Mouse (Mus musculus): ENCODE measurements around the gene Wnt5b. TPM values are rescaled to one million over a fixed set of nuclear protein-coding genes. Genes with fewer than 3 reads are reported as not detected.

The Wnt5b gene
- total RNA-seq (2021) = 1 to 10 TPM; 2.0 TPM
- long read RNA-seq, experiment 1, partial matches to known transcripts = 0 of 9 reads
- long read RNA-seq, experiment 1, other reads (novel, unspliced or antisense) = 5 of 9 reads
- long read RNA-seq, experiment 2, transcript Wnt5b-204 (5 exons, 2,371 nt) = major isoform, 6 of 14 reads
- long read RNA-seq, experiment 2, partial matches to known transcripts = 0 of 14 reads
- long read RNA-seq, experiment 2, other reads (novel, unspliced or antisense) = 8 of 14 reads

GRCm38 (mm10) chr6:119543803-119544517 lies at the start of gene Wnt5b:
Gene Wnt5b, minus strand, starts transcription at chr6:119544347.
- peak within 1 kb of the TSS; percentile 57 for H3K4me3 ChIP-seq
- no peak for TF ChIP-seq CTCF (conservative IDR thresholded peaks at IDR 0.05)
- no peak for DNase-seq (ENCODE audit: low spot score in 2 of 2)
- H3K27ac ChIP-seq = no peak within 1 kb of the TSS

GRCm38 (mm10) chr6:119590872-119591271 lies 46.7 kb upstream of the Wnt5b start:
- Histone ChIP-seq H3K27ac (no peak overlapping the region), H3K4me3 (no peak overlapping the region)
- no peak for DNase-seq (ENCODE audit: low spot score in 2 of 2)
- TF ChIP-seq CTCF (conservative IDR thresholded peaks at IDR 0.05) = no peak

GRCm38 (mm10) chr6:119587897-119588296 lies 43.8 kb upstream of the Wnt5b start:
- TF ChIP-seq CTCF (conservative IDR thresholded peaks at IDR 0.05) = no peak
- no peak for DNase-seq (ENCODE audit: low spot score in 2 of 2)
- no peak overlapping the region for H3K4me3 ChIP-seq
- H3K27ac ChIP-seq = no peak overlapping the region

DNA sequence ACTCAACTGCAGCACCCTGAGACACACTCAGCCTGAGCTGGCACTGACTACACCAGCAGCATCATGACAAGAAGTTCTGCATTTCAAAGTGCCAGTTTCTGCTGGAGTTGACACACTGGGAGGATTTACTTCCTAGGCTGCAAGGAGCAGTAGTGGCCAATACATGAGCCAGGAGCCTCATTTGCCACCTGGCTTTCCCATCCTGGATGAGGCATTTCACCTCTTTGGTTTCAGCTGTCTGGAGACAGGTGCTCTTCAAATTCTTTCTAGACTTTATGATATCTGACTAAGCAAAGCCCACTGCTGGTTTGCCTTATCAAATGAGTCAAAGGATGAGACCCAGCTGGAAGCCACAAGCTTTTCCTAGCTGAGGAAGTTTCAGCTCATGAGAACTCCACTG lies 43.3 kb upstream of the Wnt5b start:
- DNase-seq (ENCODE audit: low spot score in 2 of 2) = no peak
- no peak overlapping the region for H3K27ac ChIP-seq
- no peak for TF ChIP-seq CTCF (conservative IDR thresholded peaks at IDR 0.05)
- H3K4me3 ChIP-seq = no peak overlapping the region

- DNase-seq (ENCODE audit: low spot score in 2 of 2) = peak in 1 of 2 experiments; percentile 50
- peak overlapping the region; percentile 62 for H3K27ac ChIP-seq
- TF ChIP-seq CTCF (conservative IDR thresholded peaks at IDR 0.05) = no peak
- H3K4me3 ChIP-seq = no peak overlapping the region
Measured at GRCm38 (mm10) chr6:119585652-119586375, 41.7 kb upstream of the Wnt5b start.

DNA sequence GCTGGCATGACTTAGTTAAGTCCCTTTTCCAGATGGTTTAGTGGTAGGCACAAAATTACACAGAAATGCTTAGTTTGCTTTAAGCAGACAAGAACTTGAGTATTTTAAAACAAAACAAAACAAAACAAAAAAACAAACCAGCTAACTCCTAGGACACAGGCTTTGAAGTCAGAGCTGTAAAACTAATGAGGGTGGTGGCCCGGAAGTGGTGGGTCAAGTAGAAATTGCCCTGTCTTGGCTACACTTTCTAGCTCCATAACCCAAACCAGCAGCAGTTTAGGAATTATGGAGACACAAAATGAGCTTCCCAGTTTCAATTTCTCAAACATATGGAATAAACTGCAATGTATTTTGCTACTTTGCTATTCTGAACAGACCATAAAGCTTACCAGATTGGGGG lies 39.9 kb upstream of the Wnt5b start:
- no peak for TF ChIP-seq CTCF (conservative IDR thresholded peaks at IDR 0.05)
- Histone ChIP-seq H3K4me3 (no peak overlapping the region), H3K27ac (no peak overlapping the region)
- no peak for DNase-seq (ENCODE audit: low spot score in 2 of 2)

DNA sequence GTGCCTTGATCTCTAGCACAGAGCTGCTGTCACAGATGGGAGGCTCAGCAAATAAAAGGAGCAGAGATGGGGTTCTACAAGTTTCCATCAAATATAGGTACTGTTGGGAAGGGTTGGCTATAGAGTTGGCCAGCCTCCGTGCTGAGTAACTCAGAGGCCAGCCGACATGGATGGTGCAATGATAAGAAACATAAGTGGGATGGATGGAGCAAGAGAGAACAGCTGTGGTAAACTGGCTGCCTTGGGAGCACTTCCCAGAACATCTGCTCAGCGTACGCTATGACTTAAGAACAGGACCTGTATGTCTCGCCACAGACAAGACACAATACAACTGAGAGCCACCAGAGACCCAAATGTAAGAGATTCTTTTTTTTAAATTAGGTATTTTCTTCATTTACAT lies 39.0 kb upstream of the Wnt5b start:
- no peak for TF ChIP-seq CTCF (conservative IDR thresholded peaks at IDR 0.05)
- H3K4me3 ChIP-seq = no peak overlapping the region
- DNase-seq (ENCODE audit: low spot score in 2 of 2) = no peak

DNA sequence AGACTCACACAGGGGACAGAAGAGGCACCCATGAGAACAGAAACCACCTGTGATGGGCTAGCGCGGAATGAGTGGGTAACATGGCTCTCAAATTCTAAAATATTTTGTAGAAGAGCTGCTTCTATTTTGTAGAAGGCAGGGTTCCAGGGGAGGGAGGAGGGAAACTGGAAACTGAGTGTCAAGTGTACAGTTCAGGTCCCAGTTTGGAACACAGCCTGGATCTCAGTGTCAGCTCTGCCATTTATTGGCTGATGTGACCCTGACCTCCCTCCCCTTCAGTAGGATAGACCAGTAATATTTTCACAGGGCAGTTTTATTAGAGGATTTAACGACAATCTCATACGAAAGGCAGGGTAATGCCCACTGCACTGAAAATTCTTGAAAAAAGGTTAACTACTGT lies 32.6 kb upstream of the Wnt5b start:
- no peak for DNase-seq (ENCODE audit: low spot score in 2 of 2)
- TF ChIP-seq CTCF (conservative IDR thresholded peaks at IDR 0.05) = no peak
- H3K27ac ChIP-seq = no peak overlapping the region
- H3K4me3 ChIP-seq = no peak overlapping the region

More for the DNA sequence above, 39.0 kb upstream of the Wnt5b start:
- H3K27ac ChIP-seq = no peak overlapping the region

DNA sequence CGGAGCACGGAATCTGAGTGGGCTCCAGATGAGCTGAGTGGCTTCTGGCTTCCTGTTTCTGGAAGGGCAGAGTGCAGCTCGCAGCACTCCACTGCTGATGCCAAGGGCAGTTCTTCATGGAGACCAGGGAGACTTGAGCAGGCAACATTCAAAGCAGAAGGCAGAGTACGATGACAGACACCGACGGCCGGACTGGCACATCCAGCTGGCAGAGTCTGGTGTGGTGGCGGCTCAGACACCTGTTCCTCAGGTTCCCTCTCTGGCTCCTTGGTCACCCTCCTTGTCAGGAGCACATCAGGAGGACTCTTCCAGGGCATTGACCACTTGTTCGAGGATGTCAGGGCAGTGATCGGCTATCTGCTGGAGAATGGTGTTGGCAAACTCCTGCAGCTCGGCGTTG lies 31.2 kb upstream of the Wnt5b start:
- no peak overlapping the region for H3K27ac ChIP-seq
- H3K4me3 ChIP-seq = no peak overlapping the region
- TF ChIP-seq CTCF (conservative IDR thresholded peaks at IDR 0.05) = no peak
- DNase-seq (ENCODE audit: low spot score in 2 of 2) = no peak

DNA sequence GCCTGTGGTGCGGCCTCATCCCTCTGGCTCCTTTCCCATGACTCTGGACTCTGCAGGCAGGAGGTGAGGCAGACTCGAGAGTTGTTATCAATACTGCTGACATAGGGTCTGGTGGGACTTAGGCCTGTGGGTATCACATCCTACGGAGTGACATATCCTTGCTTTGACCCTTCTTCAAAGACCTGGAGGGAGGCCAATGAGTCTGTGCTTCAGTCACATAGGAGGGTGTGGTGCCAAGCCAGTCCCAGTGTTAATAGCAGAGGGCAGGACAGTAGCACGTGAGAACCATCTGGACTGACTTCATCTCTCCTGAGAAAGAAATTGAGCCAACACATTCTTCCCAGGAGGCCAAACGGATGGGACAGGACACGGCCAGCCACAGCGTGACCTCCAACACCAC lies 28.1 kb upstream of the Wnt5b start:
- TF ChIP-seq CTCF (conservative IDR thresholded peaks at IDR 0.05) = no peak
- DNase-seq (ENCODE audit: low spot score in 2 of 2) = no peak
- H3K4me3 ChIP-seq = no peak overlapping the region

DNA sequence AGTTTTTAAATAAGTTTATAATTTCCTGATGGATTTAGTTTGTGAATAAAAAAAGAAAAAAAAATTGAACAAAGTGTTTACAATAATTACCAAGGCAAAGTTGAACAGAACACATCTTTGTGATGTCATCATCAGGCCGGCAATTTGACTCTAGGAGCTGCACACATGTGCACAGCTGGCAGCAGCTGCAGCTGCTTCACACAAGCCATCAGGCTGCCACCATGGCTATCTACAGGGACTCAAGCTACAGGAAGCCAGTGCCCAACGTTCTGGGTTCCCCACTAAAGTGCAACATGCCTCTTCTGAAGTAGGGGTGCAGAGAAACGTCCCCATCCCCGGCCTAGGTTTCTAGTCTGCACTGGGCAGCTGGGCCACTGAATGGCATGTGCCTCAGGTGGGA lies 26.6 kb upstream of the Wnt5b start:
- TF ChIP-seq CTCF (conservative IDR thresholded peaks at IDR 0.05) = no peak
- DNase-seq (ENCODE audit: low spot score in 2 of 2) = no peak
- no peak overlapping the region for H3K4me3 ChIP-seq
- no peak overlapping the region for H3K27ac ChIP-seq

More for the DNA sequence above, 28.1 kb upstream of the Wnt5b start:
- no peak overlapping the region for H3K27ac ChIP-seq

- no peak for TF ChIP-seq CTCF (conservative IDR thresholded peaks at IDR 0.05)
- no peak for DNase-seq (ENCODE audit: low spot score in 2 of 2)
- H3K4me3 ChIP-seq = no peak overlapping the region
- no peak overlapping the region for H3K27ac ChIP-seq
Measured at GRCm38 (mm10) chr6:119568339-119568738, 24.2 kb upstream of the Wnt5b start.
